Mouse (Mus musculus) heart, postnatal 4 days (tissue): ENCODE measurements around the gene A630095N17Rik. TPM values are rescaled to one million over a fixed set of nuclear protein-coding genes. Genes with fewer than 3 reads are reported as not detected.

ENCODE experiments used
- DNase-seq: peaks from one replicate; pipeline ENCODE4 v3.0.0; 2021
- total RNA-seq, 2 experiments: library from RNA; stranded (reverse); gene quantifications; 2 replicates each; pipeline ENCODE4 v1.2.3; 2021

A630095N17Rik gene
- not detected for total RNA-seq

- no peak for DNase-seq
These were observed at the start of gene A630095N17Rik for GRCm38 (mm10) chr1:75231664-75232152. A630095N17Rik (minus strand) TSS chr1:75232102.

- DNase-seq = no peak
These were observed 46.3 kb upstream of the A630095N17Rik start, which contains the start of gene Resp18 for GRCm38 (mm10) chr1:75278228-75278627. Resp18 (minus strand) TSS chr1:75278415.

- DNase-seq = peak; percentile 76
These were observed 45.6 kb upstream of the A630095N17Rik start for GRCm38 (mm10) chr1:75277195-75278188.

GRCm38 (mm10) chr1:75264091-75264880 lies 32.4 kb upstream of the A630095N17Rik start, which contains the start of gene Ptprn:
Ptprn (minus strand) TSS chr1:75264502.
- DNase-seq = no peak

- DNase-seq = peak; percentile 85
These were observed 31.4 kb upstream of the A630095N17Rik start for GRCm38 (mm10) chr1:75262969-75263951.

GRCm38 (mm10) chr1:75261278-75261677 lies 29.4 kb upstream of the A630095N17Rik start:
- no peak for DNase-seq

GRCm38 (mm10) chr1:75255516-75256046 lies 23.7 kb upstream of the A630095N17Rik start:
- no peak for DNase-seq

GRCm38 (mm10) chr1:75254625-75255013 lies 22.7 kb upstream of the A630095N17Rik start:
- DNase-seq = no peak

- peak; percentile 90 for DNase-seq
These were observed 22.1 kb upstream of the A630095N17Rik start for GRCm38 (mm10) chr1:75253849-75254624.

GRCm38 (mm10) chr1:75253029-75253428 lies 21.1 kb upstream of the A630095N17Rik start:
- no peak for DNase-seq

- no peak for DNase-seq
These were observed 20.4 kb upstream of the A630095N17Rik start for GRCm38 (mm10) chr1:75252308-75252707.

- DNase-seq = peak; percentile 85
These were observed 19.4 kb upstream of the A630095N17Rik start for GRCm38 (mm10) chr1:75251112-75251970.

- DNase-seq = no peak
These were observed 18.6 kb upstream of the A630095N17Rik start for GRCm38 (mm10) chr1:75250498-75250897.

GRCm38 (mm10) chr1:75248041-75248772 lies 16.3 kb upstream of the A630095N17Rik start:
- DNase-seq = peak; percentile 82

- DNase-seq = no peak
These were observed 15.4 kb upstream of the A630095N17Rik start for GRCm38 (mm10) chr1:75247071-75247930.

- DNase-seq = peak; percentile 65
These were observed 12.9 kb upstream of the A630095N17Rik start for GRCm38 (mm10) chr1:75244836-75245235.

GRCm38 (mm10) chr1:75244175-75244826 lies 12.4 kb upstream of the A630095N17Rik start:
- no peak for DNase-seq
